Mouse (Mus musculus) heart, postnatal 0 days (tissue): ENCODE data around the gene Edf1. TPM values are rescaled to one million over a fixed set of nuclear protein-coding genes. Genes with fewer than 3 reads are reported as not detected.

Experiments
- ATAC-seq: fragments of 200-750 bp; cut with Nextera tagmentation; 2 replicates; pipeline ENCODE4 v1.8.0; 2017; ENCODE audit warnings: low read depth, moderate number of reproducible peaks, moderate library complexity; ENCODE audit not compliant: insufficient read depth
- DNase-seq: peaks from one replicate; pipeline ENCODE4 v3.0.0-alpha.2; 2016; ENCODE audit warnings: low spot score
- H3K27ac ChIP-seq: fragments of 300-500 bp; sonication (generic); 2 replicates; pipeline ENCODE4 v1.5.1; 2014; ENCODE audit warnings: low read depth, mild to moderate bottlenecking
- H3K27me3 ChIP-seq: fragments of 300-500 bp; sonication (generic); 2 replicates; pipeline ENCODE4 v1.6.1; 2014; ENCODE audit warnings: low read length, mixed read lengths; ENCODE audit not compliant: control insufficient read depth, insufficient read depth
- H3K36me3 ChIP-seq: fragments of 300-500 bp; sonication (generic); replicated peaks from 2 replicates; pipeline ENCODE4 v1.6.1; 2014; ENCODE audit warnings: low read length, mixed read lengths; ENCODE audit not compliant: control insufficient read depth, insufficient read depth
- H3K4me1 ChIP-seq: fragments of 300-500 bp; sonication (generic); 2 replicates; pipeline ENCODE4 v1.6.1; 2014; ENCODE audit warnings: antibody characterized with exemption; ENCODE audit not compliant: control insufficient read depth, insufficient read depth
- H3K4me2 ChIP-seq: fragments of 300-500 bp; sonication (generic); 2 replicates; pipeline ENCODE4 v1.6.1; 2014; ENCODE audit warnings: low read depth, mild to moderate bottlenecking, low read length, moderate library complexity
- H3K4me3 ChIP-seq: fragments of 300-500 bp; sonication (generic); 2 replicates; pipeline ENCODE4 v1.5.1; 2014; ENCODE audit warnings: low read depth, low read length
- H3K9ac ChIP-seq: fragments of 300-500 bp; sonication (generic); replicated peaks from 2 replicates; pipeline ENCODE4 v1.6.1; 2014; ENCODE audit warnings: low read depth, low read length, mixed read lengths
- H3K9me3 ChIP-seq: fragments of 300-500 bp; sonication (generic); replicated peaks from 2 replicates; pipeline ENCODE4 v1.6.1; 2016; ENCODE audit warnings: low read length; ENCODE audit not compliant: control insufficient read depth
- CTCF ChIP-seq: IDR thresholded peaks from 2 replicates; pipeline ENCODE4 v1.5.1; 2016; ENCODE audit warnings: antibody characterized with exemption, control low read depth, low read depth
- EP300 ChIP-seq: IDR thresholded peaks from 2 replicates; pipeline ENCODE4 v1.6.1; 2016; ENCODE audit warnings: antibody characterized with exemption, low read depth
- WGBS: fragments of 180-500 bp; shearing (Covaris S2); extraction: QIAGEN DNeasy Blood & Tissue Kit; methylation state at CpG from one replicate; pipeline ENCODE4 v1.1.7; 2014; 5-methylcytosine and 5-hydroxymethylcytosine counted together
- polyA plus RNA-seq: library from polyadenylated mRNA; unstranded; fragments of >200 nt; fragmentation: Nextera tagmentation; extraction: Ambion mirVana; gene quantifications from 2 replicates; pipeline ENCODE4 v1.2.1, GENCODE M21; 2015
- total RNA-seq: library from RNA; depleted of rRNA; stranded (reverse); fragments of >200 nt; gene quantifications from 2 replicates; pipeline ENCODE4 v1.2.3, GENCODE M21; 2014; ENCODE audit warnings: low replicate concordance

Edf1 gene
- total and polyA plus RNA-seq, 2 experiments from 2014 or later, result 112 to 314 TPM

DNA sequence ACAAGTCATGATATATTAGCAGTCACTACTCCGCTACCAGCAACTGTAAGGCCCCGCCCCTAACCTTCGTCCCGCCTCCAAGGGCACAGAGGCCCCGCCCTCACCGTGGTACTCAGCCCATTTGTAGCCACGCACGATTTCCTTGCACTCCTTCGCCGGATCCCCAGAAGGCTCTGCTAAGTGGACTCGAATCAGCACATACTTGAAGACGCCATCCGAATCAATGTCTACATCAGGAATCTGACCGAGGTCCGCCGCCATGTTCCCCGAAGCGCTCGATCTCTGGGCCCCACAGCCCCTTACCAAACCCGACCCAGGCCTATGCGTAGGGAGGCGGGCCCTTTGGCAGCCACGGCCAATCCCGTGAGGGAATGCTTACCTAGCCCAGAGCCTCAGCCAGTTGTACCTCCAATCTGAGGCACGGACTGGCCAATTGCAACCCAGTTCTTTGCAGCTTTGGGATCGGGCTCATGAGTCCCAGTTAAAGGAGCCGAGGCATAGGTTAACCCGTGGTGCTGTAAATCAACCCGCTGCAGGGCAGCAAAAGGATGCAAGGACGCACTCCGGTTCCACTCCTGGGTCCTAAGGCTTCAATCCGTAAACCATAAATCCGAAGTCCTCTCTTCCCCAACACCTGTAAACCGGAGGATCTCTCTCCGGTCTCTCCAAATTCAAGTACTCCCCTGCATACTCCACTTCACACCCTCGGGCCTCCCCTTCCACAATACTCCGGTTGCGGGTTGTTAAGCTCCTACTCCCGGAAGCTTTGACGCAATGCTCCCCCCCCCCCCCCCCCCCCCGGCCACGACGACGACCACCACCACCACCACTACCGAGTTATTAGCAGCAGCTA, 17.2 kb downstream of the Edf1 start, which contains the start of the genes Mamdc4 and Phpt1:
Gene Mamdc4, minus strand, starts transcription at position 267 of the 853 bp plus-strand sequence.
Gene Phpt1, minus strand, starts transcription at position 646 of the 853 bp plus-strand sequence.
- ATAC-seq, result peak; percentile 97
- H3K9me3 ChIP-seq, result no peaks in the 10 kb centered on the region
- H3K36me3 ChIP-seq, result 0 out of 2 replicates have a peak, but pooled peaks cover 6% of the 10 kb centered on the region
- peak within 1 kb of the TSS; percentile 57 for H3K9ac ChIP-seq
- H3K27me3 ChIP-seq, result peaks cover 40% of the 10 kb centered on the region
- under 1% methylated on average over 42 of the region's 45 CpGs for WGBS
- peak; percentile 17; the same call in 1 of the 2 replicates for TF ChIP-seq EP300
- TF ChIP-seq CTCF, result no peak
- H3K4me3 ChIP-seq, result peak within 1 kb of the TSS; percentile 61
- peak within 1 kb of the TSS; percentile 88 for H3K4me2 ChIP-seq
- H3K27ac ChIP-seq, result peak within 1 kb of the TSS; percentile 81
- peaks cover 25% of the 10 kb centered on the region for H3K4me1 ChIP-seq
- DNase-seq, result peak; percentile 98

GRCm38 (mm10) chr2:25575432-25576027, 17.9 kb downstream of the Edf1 start:
- H3K9ac ChIP-seq, result peak overlapping the region; percentile 57; the same call in 1 of the 2 replicates
- no peaks in the 10 kb centered on the region for H3K9me3 ChIP-seq
- peak overlapping the region; percentile 61 for H3K4me3 ChIP-seq
- H3K4me2 ChIP-seq, result peak overlapping the region; percentile 88
- H3K36me3 ChIP-seq, result 0 out of 2 replicates have a peak, but pooled peaks cover 6% of the 10 kb centered on the region
- peaks cover 29% of the 10 kb centered on the region for H3K4me1 ChIP-seq
- H3K27me3 ChIP-seq, result peaks cover 47% of the 10 kb centered on the region
- WGBS, result 5% methylated on average over 20 of the region's 21 CpGs
- TF ChIP-seq CTCF (no peak), EP300 (no peak)
- DNase-seq (peak; percentile 25), ATAC-seq (no peak)
- peak overlapping the region; percentile 81 for H3K27ac ChIP-seq

GRCm38 (mm10) chr2:25576028-25576850, 18.6 kb downstream of the Edf1 start:
- no peaks in the 10 kb centered on the region for H3K9me3 ChIP-seq
- WGBS, result 82% methylated on average over 16 of the region's 16 CpGs
- H3K4me1 ChIP-seq, result peaks cover 33% of the 10 kb centered on the region
- H3K27ac ChIP-seq, result no peak overlapping the region
- DNase-seq (no peak), ATAC-seq (no peak)
- H3K4me3 ChIP-seq, result no peak overlapping the region
- H3K9ac ChIP-seq, result no peak overlapping the region
- no peak overlapping the region for H3K4me2 ChIP-seq
- peaks cover 54% of the 10 kb centered on the region for H3K27me3 ChIP-seq
- 0 out of 2 replicates have a peak, but pooled peaks cover under 1% of the 10 kb centered on the region for H3K36me3 ChIP-seq
- no peak for TF ChIP-seq EP300
- TF ChIP-seq CTCF, result no peak

GRCm38 (mm10) chr2:25576965-25577891, 19.6 kb downstream of the Edf1 start:
- ATAC-seq, result no peak
- peak overlapping the region; percentile 30 for H3K4me2 ChIP-seq
- peak overlapping the region; percentile 29 for H3K4me3 ChIP-seq
- H3K27ac ChIP-seq, result no peak overlapping the region
- no peak for DNase-seq
- WGBS, result 17% methylated on average over 92 of the region's 92 CpGs
- no peaks in the 10 kb centered on the region for H3K9me3 ChIP-seq
- H3K36me3 ChIP-seq, result no peaks in the 10 kb centered on the region
- peaks cover 39% of the 10 kb centered on the region for H3K4me1 ChIP-seq
- peaks cover 55% of the 10 kb centered on the region for H3K27me3 ChIP-seq
- no peak overlapping the region for H3K9ac ChIP-seq
- no peak for TF ChIP-seq EP300
- TF ChIP-seq CTCF, result no peak
